Mouse (Mus musculus): ENCODE data around the gene Six5. TPM values are rescaled to one million over a fixed set of nuclear protein-coding genes. Genes with fewer than 3 reads are reported as not detected.

Six5 gene
- polyA plus RNA-seq, 1 experiment = 3.5 TPM

GRCm38 (mm10) chr7:19092381-19093173 lies 1.8 kb upstream of the Six5 start:
- no peak for TF ChIP-seq CTCF (IDR thresholded peaks at IDR 0.05; ENCODE audit: borderline replicate concordance, insufficient read depth, low read depth, low read length)
- no peak for TF ChIP-seq POLR2A (IDR thresholded peaks at IDR 0.05; ENCODE audit: borderline replicate concordance, insufficient read depth, low read length)
- peaks cover 1% of the 10 kb centered on the region; the same call in 1 of the 2 replicates for H3K27me3 ChIP-seq (ENCODE audit: control insufficient read depth, insufficient read depth, low read length)
- 20% methylated on average over 38 of the region's 38 CpGs for WGBS
- H3K4me1 ChIP-seq (ENCODE audit: control insufficient read depth, insufficient read depth, low read length) = no peaks in the 10 kb centered on the region
- no peak for DNase-seq
- no peak overlapping the region for H3K27ac ChIP-seq (ENCODE audit: insufficient read depth, low read length)
- no peak overlapping the region for H3K4me3 ChIP-seq (replicated peaks; ENCODE audit: insufficient read depth, low read depth, low read length)

GRCm38 (mm10) chr7:19093174-19093521 lies 1.2 kb upstream of the Six5 start:
- 7% methylated on average over 15 of the region's 15 CpGs for WGBS

GRCm38 (mm10) chr7:19093537-19094385 lies 633 bp upstream of the Six5 start:
- 1% methylated on average over 45 of the region's 45 CpGs for WGBS
- H3K27ac ChIP-seq (ENCODE audit: insufficient read depth, low read length) = no peak overlapping the region
- no peak for TF ChIP-seq POLR2A (IDR thresholded peaks at IDR 0.05; ENCODE audit: borderline replicate concordance, insufficient read depth, low read length)
- no peak for TF ChIP-seq CTCF (IDR thresholded peaks at IDR 0.05; ENCODE audit: borderline replicate concordance, insufficient read depth, low read depth, low read length)
- H3K4me3 ChIP-seq (replicated peaks; ENCODE audit: insufficient read depth, low read depth, low read length) = peak overlapping the region; percentile 41
- H3K27me3 ChIP-seq (ENCODE audit: control insufficient read depth, insufficient read depth, low read length) = peaks cover 1% of the 10 kb centered on the region; the same call in 1 of the 2 replicates
- peak; percentile 57 to 63 for DNase-seq
- H3K4me1 ChIP-seq (ENCODE audit: control insufficient read depth, insufficient read depth, low read length) = no peaks in the 10 kb centered on the region

More at GRCm38 (mm10) chr7:19093174-19093521, 1.2 kb upstream of the Six5 start:
- TF ChIP-seq POLR2A (IDR thresholded peaks at IDR 0.05; ENCODE audit: borderline replicate concordance, insufficient read depth, low read length) (no peak), CTCF (IDR thresholded peaks at IDR 0.05; ENCODE audit: borderline replicate concordance, insufficient read depth, low read depth, low read length) (peak; percentile 74)
- Histone ChIP-seq H3K4me3 (replicated peaks; ENCODE audit: insufficient read depth, low read depth, low read length) (no peak overlapping the region), H3K4me1 (ENCODE audit: control insufficient read depth, insufficient read depth, low read length) (no peaks in the 10 kb centered on the region), H3K27ac (ENCODE audit: insufficient read depth, low read length) (no peak overlapping the region), H3K27me3 (ENCODE audit: control insufficient read depth, insufficient read depth, low read length) (peaks cover 1% of the 10 kb centered on the region; the same call in 1 of the 2 replicates)
- DNase-seq = peak; percentile 49 to 65

- DNase-seq = no peak
- peaks cover 1% of the 10 kb centered on the region; the same call in 1 of the 2 replicates for H3K27me3 ChIP-seq (ENCODE audit: control insufficient read depth, insufficient read depth, low read length)
- WGBS = under 1% methylated on average over 84 of the region's 87 CpGs
- H3K4me1 ChIP-seq (ENCODE audit: control insufficient read depth, insufficient read depth, low read length) = no peaks in the 10 kb centered on the region
- peak overlapping the region; percentile 30 for H3K4me3 ChIP-seq (replicated peaks; ENCODE audit: insufficient read depth, low read depth, low read length)
- TF ChIP-seq CTCF (IDR thresholded peaks at IDR 0.05; ENCODE audit: borderline replicate concordance, insufficient read depth, low read depth, low read length) (no peak), POLR2A (IDR thresholded peaks at IDR 0.05; ENCODE audit: borderline replicate concordance, insufficient read depth, low read length) (no peak)
- no peak overlapping the region for H3K27ac ChIP-seq (ENCODE audit: insufficient read depth, low read length)
Observed at GRCm38 (mm10) chr7:19094826-19095750, 694 bp downstream of the Six5 start.

GRCm38 (mm10) chr7:19095751-19096110 lies 1.3 kb downstream of the Six5 start:
- Histone ChIP-seq H3K4me3 (replicated peaks; ENCODE audit: insufficient read depth, low read depth, low read length) (no peak overlapping the region), H3K27me3 (ENCODE audit: control insufficient read depth, insufficient read depth, low read length) (peaks cover 1% of the 10 kb centered on the region; the same call in 1 of the 2 replicates), H3K4me1 (ENCODE audit: control insufficient read depth, insufficient read depth, low read length) (no peaks in the 10 kb centered on the region), H3K27ac (ENCODE audit: insufficient read depth, low read length) (no peak overlapping the region)
- TF ChIP-seq POLR2A (IDR thresholded peaks at IDR 0.05; ENCODE audit: borderline replicate concordance, insufficient read depth, low read length) (no peak), CTCF (IDR thresholded peaks at IDR 0.05; ENCODE audit: borderline replicate concordance, insufficient read depth, low read depth, low read length) (no peak)
- no peak for DNase-seq
- WGBS = 4% methylated on average over 19 of the region's 19 CpGs

GRCm38 (mm10) chr7:19096421-19096976 lies 2.1 kb downstream of the Six5 start:
- no peak overlapping the region for H3K27ac ChIP-seq (ENCODE audit: insufficient read depth, low read length)
- no peaks in the 10 kb centered on the region for H3K4me1 ChIP-seq (ENCODE audit: control insufficient read depth, insufficient read depth, low read length)
- no peak for DNase-seq
- H3K4me3 ChIP-seq (replicated peaks; ENCODE audit: insufficient read depth, low read depth, low read length) = no peak overlapping the region
- no peak for TF ChIP-seq CTCF (IDR thresholded peaks at IDR 0.05; ENCODE audit: borderline replicate concordance, insufficient read depth, low read depth, low read length)
- no peak for TF ChIP-seq POLR2A (IDR thresholded peaks at IDR 0.05; ENCODE audit: borderline replicate concordance, insufficient read depth, low read length)
- H3K27me3 ChIP-seq (ENCODE audit: control insufficient read depth, insufficient read depth, low read length) = peaks cover 1% of the 10 kb centered on the region; the same call in 1 of the 2 replicates
- WGBS = 75% methylated on average over 5 of the region's 5 CpGs

- H3K27me3 ChIP-seq (ENCODE audit: control insufficient read depth, insufficient read depth, low read length) = peaks cover 1% of the 10 kb centered on the region; the same call in 1 of the 2 replicates
- TF ChIP-seq CTCF (IDR thresholded peaks at IDR 0.05; ENCODE audit: borderline replicate concordance, insufficient read depth, low read depth, low read length) (no peak), POLR2A (IDR thresholded peaks at IDR 0.05; ENCODE audit: borderline replicate concordance, insufficient read depth, low read length) (no peak)
- H3K27ac ChIP-seq (ENCODE audit: insufficient read depth, low read length) = no peak overlapping the region
- H3K4me1 ChIP-seq (ENCODE audit: control insufficient read depth, insufficient read depth, low read length) = no peaks in the 10 kb centered on the region
- no peak for DNase-seq
- no peak overlapping the region for H3K4me3 ChIP-seq (replicated peaks; ENCODE audit: insufficient read depth, low read depth, low read length)
- 41% methylated on average over 2 of the region's 2 CpGs for WGBS
Observed at GRCm38 (mm10) chr7:19097217-19097616, 2.8 kb downstream of the Six5 start.
